Mouse (Mus musculus) G1E-ER4 (cell line): ENCODE data around the gene Axin2. TPM values are rescaled to one million over a fixed set of nuclear protein-coding genes. Genes with fewer than 3 reads are reported as not detected.

Experiments used
- GATA1 ChIP-seq: IDR thresholded peaks from one replicate; pipeline ENCODE4 v1.8.0; 2012; ENCODE audit warnings: low read length, inconsistent platforms
- polyA plus RNA-seq: library from polyadenylated mRNA; stranded (reverse); fragments of >175 nt; gene quantifications from 2 replicates; pipeline ENCODE4 v1.2.3, GENCODE M21; 2012

Axin2 gene
- polyA plus RNA-seq, result not detected in 2 replicates

DNA sequence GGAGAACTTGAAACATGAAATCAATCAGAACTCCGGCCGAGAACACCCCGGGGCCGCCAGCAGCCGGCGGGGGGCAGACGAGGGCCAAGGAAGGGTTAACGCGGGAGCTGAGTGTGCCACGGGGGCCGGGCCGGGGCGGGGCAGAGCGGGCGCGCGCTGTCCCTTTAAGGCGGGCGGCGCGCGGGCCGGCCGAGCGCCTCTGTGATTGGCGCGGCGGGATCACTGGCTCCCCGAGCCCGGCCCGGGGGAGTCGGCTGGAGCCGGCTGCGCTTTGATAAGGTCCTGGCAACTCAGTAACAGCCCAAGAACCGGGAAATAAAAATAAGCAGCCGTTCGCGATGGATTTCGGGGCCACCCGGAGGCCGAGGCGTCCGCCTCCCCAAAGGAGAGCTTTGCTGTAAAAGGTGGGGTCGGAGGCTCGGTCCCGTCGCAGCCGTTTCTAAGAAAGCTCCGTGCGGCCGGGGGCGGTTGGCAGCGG, at the start of gene Axin2:
Gene Axin2, plus strand, starts transcription at position 192 of the 478 bp plus-strand sequence.
- TF ChIP-seq GATA1, result no peak

DNA sequence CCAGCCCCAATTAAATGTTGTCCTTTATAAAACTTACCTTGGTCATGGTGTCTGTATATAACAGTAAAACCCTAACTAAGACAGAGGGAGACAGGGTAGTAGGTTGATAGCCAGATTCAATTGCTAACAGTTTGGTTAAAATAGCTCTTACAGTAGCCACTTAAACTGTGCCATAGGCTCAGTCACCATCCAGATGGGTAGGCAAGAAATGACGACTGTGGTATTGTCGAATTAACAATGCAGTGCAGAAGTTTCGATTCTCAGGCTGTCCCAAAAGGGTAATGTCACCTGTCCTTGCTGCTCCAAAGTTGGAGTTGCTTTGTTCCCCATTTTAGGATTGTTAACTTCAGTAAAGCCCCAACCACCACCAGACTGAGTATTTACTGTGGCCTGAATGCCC, 48.4 kb upstream of the Axin2 start:
- TF ChIP-seq GATA1, result no peak

DNA sequence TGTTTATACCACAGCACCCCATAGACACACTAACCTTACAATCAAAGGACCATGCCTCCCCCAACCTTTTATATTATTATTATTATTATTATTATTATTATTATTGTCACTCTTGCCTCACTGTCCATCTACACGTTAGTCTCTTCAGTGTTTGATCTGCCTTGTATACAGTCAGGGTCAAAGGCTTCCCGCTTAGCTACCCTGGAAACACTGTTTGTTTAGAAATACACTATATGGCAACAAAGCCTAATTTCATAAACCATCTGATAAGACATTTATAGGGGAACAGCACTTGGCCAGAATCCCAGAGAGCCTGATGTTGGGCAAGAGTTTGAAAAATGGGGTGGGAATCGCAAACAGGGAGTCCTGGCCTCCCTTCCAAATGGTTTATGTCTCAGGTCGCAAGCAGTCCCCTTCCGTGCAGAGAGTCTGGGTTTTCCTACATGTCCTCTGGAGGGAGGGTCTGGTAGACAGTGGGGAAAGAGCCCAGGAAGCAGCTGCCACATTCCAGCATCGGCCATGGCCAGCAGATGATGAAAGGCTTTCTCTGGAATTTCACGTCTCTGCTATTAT, 43.4 kb upstream of the Axin2 start:
- TF ChIP-seq GATA1, result no peak

DNA sequence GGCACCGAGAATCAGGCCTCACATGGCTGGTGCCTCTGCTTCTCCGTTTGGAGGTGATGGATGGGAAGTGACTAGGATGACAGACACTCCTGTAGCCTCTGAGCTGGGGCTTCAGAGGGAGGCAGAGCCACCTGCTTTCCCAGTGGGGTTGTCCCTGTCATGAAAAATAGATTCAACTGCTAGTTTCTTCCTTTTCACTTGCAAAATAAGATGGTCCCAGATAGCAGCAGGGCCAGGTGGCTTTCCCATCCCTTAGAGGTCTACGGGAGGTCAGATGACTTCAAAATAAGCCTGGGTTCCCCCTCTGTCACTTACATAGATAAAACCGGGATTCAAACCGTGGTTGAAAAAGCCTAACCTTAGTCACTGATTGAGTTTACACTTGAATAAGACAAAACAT, 42.6 kb upstream of the Axin2 start:
- TF ChIP-seq GATA1, result no peak

DNA sequence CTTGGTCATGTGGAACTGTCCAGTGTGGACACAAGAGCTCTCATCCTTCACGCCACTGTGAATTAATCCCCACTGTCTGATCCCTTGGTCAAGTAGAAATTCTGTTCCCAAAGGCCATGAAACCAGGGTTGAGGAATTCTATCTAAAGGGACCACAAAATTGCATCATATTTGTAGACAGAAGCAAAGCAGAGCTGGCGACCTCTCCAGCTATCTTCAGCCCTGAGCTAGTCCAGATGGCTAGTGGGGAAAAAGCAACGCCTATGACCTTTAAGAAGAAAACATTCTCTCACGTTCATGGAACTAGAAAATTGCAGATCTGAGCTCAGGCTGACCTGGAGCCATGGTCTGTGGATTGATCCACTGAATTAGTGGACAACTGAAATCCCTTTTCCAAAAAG, 39.6 kb upstream of the Axin2 start:
- TF ChIP-seq GATA1, result no peak

DNA sequence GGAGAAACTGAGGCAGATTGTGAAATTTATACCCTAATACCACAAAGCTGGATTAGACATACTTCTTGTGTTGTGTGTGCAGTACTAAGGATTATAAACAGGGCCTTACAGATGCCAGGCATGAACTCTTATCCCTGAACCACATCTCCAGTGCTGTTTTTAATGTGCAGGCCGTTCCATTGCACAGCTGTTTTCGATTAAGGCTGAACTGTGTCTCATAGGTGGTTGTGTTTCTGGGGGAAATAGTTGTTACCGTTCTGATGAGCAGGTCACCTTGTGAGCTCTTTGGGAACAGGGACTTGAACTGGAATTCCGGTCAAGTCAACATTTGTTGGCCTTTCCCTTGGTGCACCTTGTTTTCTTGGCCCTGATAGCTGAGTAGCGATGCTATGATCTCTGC, 38.5 kb upstream of the Axin2 start:
- no peak for TF ChIP-seq GATA1

DNA sequence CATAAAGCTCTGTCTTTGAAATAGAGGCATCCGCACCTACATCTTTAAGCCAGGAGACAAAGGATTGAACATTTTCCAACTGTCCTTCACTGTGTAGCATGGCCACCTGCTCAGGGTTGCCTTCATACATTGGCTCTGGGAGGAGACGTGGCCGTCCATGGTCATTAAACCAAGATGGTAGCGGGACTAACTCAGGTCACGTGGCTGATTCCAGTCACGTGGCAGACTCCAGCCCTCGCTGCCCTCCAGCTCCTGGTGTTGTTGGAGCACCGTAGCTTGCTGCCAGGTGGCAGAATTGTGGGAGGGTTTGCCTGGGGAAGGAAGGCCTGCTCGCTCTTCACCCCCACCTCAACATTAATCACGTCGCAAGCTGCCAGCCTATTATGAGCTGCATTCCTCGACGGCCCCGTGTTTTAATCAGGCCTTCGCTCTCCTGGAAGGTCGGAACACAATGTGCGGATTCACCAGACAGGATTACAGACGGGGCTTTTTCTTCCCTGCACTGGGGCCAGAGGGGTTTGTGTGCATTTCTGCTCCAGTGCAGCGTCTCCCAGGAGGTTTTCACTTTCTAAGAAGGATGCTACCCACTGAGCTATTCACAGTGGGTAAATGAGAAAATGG, 34.8 kb upstream of the Axin2 start:
- no peak for TF ChIP-seq GATA1

DNA sequence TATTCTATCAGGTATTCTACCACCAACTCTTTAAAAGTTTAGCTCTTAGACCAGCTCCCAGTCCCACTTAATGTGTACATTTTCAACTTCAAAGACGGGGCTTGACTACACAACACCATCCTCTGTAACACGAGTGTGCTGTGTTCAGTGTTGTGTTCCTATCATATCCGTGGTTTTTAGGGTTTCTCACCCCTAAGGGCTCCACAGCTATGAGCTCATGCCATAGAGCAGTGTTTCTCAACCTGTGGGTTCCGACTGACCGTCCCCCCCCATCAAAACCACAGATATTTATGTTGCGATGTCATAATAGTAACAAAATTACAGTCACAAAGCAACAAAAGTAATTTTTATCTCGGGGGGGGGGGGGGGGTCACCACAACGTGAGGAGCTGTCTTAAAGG, 34.1 kb upstream of the Axin2 start:
- no peak for TF ChIP-seq GATA1

DNA sequence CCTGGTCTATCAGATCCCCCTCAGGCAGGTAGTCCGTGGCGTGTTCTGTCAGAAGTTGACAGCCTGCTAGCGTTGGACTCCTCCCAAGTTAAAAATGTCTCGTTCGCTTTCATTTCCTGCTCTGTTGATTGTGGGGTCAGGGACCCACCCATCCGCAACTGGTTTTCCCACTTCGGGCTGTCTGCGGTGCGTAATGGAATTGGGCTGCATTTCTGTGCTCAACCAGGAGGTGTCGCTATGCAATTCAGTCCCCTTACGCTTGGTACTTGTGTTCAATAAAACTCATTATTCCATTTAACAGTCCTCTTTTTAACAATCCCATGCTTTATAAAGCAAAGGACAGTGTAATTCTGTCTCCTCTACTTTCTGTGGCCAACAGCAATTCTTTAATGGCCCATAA, 31.0 kb upstream of the Axin2 start:
- TF ChIP-seq GATA1, result no peak

DNA sequence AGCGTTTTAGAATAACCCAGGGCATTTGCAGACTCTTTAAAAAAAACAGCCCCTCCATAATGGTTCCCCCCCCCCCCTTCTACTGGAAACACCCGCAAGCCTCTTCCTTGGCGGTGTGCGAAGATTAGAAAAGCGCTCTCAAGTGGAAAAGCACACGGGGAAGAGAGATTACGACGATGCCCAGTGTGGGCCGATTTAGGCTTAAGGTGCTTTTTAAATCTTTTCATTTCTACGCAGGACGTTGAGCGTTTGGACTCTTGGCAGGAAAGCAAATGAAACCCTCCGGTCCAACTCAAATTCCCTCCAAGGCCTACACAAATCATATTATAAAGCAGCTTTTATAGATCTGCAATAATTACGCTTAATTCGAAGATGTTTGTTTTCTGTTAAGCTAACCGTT, 29.6 kb upstream of the Axin2 start:
- no peak for TF ChIP-seq GATA1

DNA sequence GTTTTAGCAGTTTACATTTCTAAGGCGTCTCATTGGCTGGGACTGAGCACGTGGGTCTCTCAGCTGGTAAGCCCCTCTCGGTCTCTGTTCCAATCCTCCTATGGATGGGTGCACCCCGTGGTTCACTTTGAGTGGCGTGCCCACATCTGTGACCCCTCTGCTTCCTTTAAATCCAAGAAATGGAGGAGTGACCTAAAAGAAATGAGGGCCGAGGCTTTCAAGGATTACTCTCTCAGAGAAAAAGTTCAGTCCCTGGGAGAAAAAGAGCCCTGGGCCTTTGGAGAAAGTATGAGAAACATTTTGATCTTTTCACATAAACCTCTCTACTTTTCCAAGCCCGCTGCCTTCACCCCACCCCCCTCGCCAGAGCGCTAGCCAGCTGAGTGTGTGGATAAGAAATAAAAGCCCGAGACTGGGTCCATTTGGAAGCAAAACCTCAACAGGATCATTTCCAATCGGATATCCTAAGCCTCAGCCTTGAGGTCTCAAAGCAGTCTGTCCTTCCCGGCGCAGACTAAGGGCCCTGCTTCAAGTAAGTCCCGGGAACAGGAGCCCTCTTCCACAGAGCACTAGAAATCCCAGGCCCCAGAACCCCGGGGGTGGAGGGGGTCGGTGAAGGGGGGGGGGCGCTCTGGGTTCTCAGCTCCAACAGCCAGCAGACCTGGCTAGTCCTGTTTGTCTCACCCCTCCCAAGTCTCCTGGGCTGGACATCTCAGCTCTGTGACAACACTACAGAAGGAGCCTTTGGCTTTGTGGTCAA, 28.9 kb upstream of the Axin2 start:
- no peak for TF ChIP-seq GATA1

DNA sequence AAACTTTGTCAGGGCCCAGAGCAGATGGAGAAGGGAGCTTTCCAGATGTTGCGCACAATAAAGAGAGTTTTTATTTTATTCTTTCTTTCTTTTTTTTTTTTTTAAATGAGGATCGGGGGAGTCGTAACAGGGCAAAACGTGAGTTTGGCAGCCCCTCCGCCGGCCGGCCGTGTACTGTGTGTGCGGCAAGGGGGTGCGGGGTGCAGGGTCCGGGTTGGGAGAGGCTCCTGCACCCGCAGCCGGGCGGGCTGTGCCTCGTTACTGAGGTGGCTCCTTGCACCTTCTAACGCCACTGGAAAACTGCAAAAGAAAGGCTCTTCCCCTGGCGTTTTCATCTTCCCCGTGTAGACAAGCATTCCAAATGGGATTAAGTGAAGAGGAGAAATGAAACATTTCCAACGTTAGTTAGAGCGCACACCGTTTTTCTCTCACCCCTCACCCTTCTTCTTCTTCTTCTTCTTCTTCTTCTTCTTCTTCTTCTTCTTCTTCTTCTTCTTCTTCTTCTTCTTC, 28.2 kb upstream of the Axin2 start:
- TF ChIP-seq GATA1, result no peak

DNA sequence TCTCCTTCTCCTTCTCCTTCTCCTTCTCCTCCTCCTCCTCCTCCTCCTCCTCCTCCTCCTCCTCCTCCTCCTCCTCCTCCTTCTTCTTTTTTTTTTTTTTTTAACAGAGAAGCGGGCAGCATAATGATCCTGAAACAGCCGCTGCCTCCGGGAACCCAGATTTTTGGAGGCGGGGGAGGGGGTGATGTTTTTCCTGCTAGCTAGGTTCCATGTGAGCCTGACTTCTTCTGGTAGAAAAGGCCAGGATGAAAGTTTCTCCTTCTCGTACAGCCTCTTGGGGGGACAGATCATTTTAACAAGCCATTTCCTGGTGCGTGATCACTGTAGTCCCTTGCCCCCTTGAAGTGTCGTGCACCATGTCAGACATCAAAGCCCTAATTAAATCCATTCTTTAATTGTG, 27.7 kb upstream of the Axin2 start:
- no peak for TF ChIP-seq GATA1

DNA sequence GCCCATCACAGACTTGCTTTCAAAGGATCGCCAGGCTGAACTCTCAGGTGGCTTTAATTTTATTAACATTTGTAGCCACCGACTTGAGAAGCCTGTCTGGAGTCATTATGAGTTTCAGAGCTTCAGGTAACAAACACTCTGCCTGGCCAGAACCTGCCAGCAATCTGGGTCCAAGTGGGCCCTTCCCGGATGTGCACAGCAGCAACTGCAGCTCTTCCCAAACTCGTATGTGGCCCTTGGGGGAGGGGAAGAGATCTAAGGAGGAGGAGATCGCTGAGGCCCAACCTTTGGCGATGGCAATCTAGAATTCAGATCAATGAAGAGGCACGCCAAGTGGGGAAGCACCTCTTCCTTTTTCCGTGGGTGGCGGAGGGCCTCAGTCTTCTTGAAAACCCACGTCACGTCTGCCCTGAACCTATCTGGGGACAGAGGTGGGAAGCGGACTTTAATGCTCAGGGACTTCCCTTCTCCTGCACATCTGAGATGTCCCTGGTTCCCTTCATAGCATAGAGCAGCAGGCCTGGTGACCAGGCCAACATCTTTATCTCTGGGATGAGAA, 26.8 kb upstream of the Axin2 start:
- no peak for TF ChIP-seq GATA1

DNA sequence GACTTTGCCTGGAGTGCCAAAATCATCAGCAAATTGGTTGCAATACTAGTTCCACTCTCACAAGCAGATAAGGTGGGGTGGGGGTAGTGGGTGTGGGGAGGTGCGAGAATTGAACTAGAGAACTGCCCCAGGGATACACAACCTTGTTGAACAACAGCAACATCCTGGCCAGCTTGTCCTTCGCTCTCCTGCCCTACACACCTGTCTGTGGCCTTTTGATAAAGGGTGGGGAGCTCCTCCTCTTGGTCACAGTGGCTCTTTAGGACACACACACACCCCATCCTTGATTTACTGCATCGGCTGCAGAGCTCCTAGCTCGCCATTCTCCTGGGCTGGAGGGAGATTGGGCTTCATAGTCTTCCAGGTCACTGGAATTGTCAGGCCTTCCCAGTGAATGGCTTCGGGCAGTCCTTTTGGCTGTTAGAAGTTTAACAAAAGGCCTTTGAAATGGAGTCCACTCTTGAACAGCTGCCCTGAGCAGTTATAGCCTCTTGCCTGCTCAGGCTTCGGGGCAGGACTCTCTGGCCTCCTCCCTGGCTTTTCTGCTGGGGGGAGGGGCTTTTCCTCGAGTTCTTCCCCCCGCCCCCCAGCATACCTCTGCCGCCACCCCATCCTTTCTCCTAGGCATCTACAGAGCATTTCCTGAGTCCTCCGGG, 26.2 kb upstream of the Axin2 start:
- TF ChIP-seq GATA1, result no peak

DNA sequence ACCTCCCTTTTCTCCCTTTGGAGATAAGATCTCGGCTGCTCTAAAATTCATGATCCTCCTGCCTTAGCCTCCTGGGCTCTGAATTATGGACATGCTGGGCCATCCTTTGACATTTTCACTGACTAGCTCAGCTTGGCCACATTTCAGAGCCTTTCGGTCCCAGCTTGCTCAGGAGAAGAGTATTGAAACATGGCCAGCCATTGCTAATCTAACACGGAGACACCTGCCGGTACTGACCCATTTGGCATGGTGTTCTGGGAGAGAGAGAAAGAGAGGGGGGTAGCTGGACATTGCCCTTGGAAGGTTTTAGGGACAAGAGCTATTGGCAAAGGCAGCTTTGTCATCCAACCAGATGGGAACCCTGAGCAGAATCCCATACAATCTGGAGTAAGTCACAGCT, 23.1 kb upstream of the Axin2 start:
- TF ChIP-seq GATA1, result no peak
